Mouse (Mus musculus): ENCODE results near the gene Tnni3k. TPM values are rescaled to one million over a fixed set of nuclear protein-coding genes. Genes with fewer than 3 reads are reported as not detected.

Gene Tnni3k
- polyA plus RNA-seq, 1 experiment from 2014 or later: not detected

DNA sequence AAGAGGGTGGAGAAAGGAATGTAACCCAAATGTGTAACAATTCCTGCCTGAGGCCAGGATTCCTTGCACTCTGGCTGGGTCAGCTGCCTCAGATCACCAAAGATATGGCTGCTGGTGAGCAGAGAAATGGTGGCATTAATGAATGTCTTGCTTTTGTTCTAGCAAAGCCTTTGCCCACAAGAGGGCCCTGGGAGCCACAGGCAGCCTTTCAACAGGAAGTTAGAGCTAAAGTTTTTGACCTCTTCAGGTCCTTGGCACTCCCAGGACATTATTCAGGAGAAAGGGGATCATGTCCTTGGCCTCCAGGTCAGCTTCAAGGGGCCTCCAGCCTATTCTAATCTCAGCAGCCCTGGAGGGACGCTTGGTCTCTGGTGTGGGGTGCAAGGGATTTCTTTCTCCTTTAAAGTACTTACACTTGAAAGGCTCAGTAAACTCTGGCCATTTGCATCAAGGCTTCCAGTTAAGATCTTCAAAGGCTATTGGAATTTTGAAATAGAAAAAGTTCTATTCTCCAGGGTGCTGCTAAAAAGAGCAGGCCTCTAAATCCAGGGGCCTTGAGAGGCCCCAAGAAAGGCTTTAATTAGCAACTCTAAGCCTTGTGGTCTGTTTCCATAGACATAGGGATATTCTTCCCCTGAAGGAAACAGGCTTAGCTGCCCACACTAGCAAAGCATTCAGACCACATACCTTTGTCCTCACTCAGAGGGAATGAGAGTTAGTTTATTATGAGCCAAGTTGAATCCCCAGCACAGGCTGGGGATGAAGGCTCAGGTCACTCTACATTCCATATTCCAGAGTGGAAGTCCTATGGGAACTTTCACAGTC, 16.0 kb downstream of the Tnni3k start:
- H3K4me3 ChIP-seq (replicated peaks): no peak overlapping the region
- 19% methylated on average over 1 of the region's 1 CpGs for WGBS
- H3K36me3 ChIP-seq: no peaks in the 10 kb centered on the region
- no peaks in the 10 kb centered on the region for H3K9me3 ChIP-seq
- H3K9ac ChIP-seq (replicated peaks): no peak overlapping the region
- no peak overlapping the region for H3K4me2 ChIP-seq
- H3K27ac ChIP-seq: no peak overlapping the region
- H3K27me3 ChIP-seq: no peaks in the 10 kb centered on the region
- no peak for ATAC-seq (ENCODE audit: insufficient number of reproducible peaks, insufficient read depth, low FRiP score, low TSS enrichment, low read depth)
- 0 out of 2 replicates have a peak, but pooled peaks cover 6% of the 10 kb centered on the region for H3K4me1 ChIP-seq (replicated peaks)

DNA sequence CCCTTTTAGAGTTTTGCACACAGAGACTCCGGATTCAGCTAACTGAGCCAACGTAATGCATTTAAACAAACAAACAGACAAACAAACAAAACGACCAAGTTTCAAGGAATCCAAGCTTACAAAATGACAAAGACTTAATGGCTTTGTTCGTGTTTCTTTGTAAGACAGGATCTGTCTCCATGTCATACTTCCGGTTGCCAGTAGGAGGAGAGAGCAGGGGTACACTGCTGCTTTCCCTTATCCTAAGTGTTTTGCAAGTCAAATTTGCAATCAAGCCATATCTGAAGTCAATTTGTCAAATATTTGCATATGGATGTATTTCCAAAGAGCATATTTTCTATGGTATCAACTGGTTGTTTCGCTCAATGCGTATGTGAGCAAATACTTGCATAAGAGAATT, 20.9 kb downstream of the Tnni3k start:
- no peaks in the 10 kb centered on the region for H3K27me3 ChIP-seq
- ATAC-seq (ENCODE audit: insufficient number of reproducible peaks, insufficient read depth, low FRiP score, low TSS enrichment, low read depth): no peak
- no peak overlapping the region for H3K4me2 ChIP-seq
- H3K9ac ChIP-seq (replicated peaks): no peak overlapping the region
- 78% methylated on average over 7 of the region's 7 CpGs for WGBS
- H3K9me3 ChIP-seq: no peaks in the 10 kb centered on the region
- no peak overlapping the region for H3K27ac ChIP-seq
- no peak overlapping the region for H3K4me3 ChIP-seq (replicated peaks)
- no peaks in the 10 kb centered on the region for H3K36me3 ChIP-seq
- 0 out of 2 replicates have a peak, but pooled peaks cover 5% of the 10 kb centered on the region for H3K4me1 ChIP-seq (replicated peaks)

DNA sequence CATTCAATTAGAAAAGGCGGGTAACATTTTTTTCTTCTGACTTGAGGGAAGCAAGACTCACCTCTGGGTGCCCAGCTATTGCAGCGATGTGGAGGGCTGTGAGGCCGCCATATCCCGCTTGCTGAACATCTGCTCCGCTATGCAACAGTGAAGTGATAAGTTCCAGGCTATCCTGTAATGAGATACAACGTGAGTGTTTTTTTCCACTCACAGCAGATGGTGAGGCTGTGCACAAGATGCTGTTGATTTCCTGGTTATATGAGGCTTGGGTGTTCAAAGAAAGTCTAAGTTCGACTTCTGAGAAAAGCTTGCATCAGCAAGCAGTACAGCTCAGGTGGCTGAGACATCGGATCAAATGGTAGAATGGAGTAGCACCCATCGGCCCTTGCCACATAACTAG, 25.0 kb downstream of the Tnni3k start:
- Histone ChIP-seq H3K27me3 (no peaks in the 10 kb centered on the region), H3K4me3 (replicated peaks) (no peak overlapping the region), H3K9ac (replicated peaks) (no peak overlapping the region), H3K9me3 (no peaks in the 10 kb centered on the region), H3K27ac (no peak overlapping the region), H3K4me1 (replicated peaks) (0 out of 2 replicates have a peak, but pooled peaks cover 2% of the 10 kb centered on the region), H3K36me3 (no peaks in the 10 kb centered on the region), H3K4me2 (no peak overlapping the region)
- ATAC-seq (ENCODE audit: insufficient number of reproducible peaks, insufficient read depth, low FRiP score, low TSS enrichment, low read depth): no peak
- 85% methylated on average over 9 of the region's 9 CpGs for WGBS

DNA sequence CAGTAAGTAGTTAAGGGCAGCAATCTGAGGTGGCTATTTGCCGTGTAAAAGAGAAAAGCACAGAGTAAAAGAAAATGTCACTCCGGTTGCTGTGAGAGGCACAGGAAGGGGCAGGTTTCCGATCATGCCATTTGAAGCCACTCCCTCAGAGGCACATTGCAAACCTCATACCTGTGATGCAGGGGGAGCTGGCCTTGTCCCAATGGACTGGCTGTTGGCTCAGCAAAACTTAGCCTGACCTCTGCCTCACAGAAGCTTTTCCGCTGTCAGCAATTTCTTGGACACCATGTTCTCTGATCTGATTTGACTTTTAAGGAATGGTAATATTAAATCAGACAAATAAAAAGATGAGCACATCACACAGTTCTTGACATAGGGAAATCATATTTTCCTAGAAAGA, 52.4 kb downstream of the Tnni3k start:
- Histone ChIP-seq H3K9me3 (no peaks in the 10 kb centered on the region), H3K4me2 (no peak overlapping the region), H3K9ac (replicated peaks) (no peak overlapping the region), H3K4me1 (replicated peaks) (no peaks in the 10 kb centered on the region), H3K36me3 (no peaks in the 10 kb centered on the region), H3K27me3 (no peaks in the 10 kb centered on the region), H3K4me3 (replicated peaks) (no peak overlapping the region), H3K27ac (no peak overlapping the region)
- 71% methylated on average over 4 of the region's 4 CpGs for WGBS
- no peak for ATAC-seq (ENCODE audit: insufficient number of reproducible peaks, insufficient read depth, low FRiP score, low TSS enrichment, low read depth)

DNA sequence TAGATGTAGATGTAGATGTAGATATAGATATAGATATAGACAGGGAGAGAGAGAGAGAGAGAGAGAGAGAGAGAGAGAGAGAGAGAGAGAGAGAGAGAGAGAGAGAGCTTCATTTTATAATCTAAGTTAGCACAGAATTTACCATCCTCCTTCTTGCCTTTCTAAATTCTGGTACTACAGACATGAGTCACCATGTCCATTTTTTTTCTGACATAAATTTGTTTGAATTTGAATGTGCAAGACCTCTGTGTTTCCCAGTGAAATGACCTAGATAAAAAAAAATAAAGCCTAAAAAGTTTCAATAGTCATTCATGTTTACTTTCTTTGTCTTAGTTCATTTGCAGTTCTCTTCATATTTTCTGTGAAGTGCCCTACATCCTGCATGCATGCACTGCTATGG, 54.2 kb downstream of the Tnni3k start:
- Histone ChIP-seq H3K9me3 (no peaks in the 10 kb centered on the region), H3K4me3 (replicated peaks) (no peak overlapping the region), H3K27me3 (no peaks in the 10 kb centered on the region), H3K9ac (replicated peaks) (no peak overlapping the region), H3K27ac (no peak overlapping the region), H3K36me3 (no peaks in the 10 kb centered on the region), H3K4me1 (replicated peaks) (no peaks in the 10 kb centered on the region), H3K4me2 (no peak overlapping the region)
- no peak for ATAC-seq (ENCODE audit: insufficient number of reproducible peaks, insufficient read depth, low FRiP score, low TSS enrichment, low read depth)

DNA sequence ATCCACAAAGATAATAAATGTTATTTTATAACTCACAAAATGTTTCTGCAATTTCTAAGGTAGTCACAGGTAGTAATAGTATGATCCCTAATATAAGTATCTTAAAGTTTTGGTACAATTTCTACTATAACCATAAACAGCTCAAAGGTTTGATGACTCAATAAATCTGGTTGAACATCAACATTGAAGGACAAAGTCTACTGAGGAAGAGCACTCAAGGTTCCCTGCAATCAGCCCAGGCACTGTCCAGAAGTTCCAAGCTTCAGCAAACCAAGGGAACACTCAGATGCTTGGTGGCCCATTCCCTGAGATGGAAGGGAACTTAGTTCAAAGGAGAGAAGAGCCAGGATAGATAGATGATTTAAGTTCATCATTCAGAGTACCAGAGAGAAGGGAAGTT, 62.5 kb downstream of the Tnni3k start:
- no peaks in the 10 kb centered on the region for H3K27me3 ChIP-seq
- H3K27ac ChIP-seq: no peak overlapping the region
- H3K4me2 ChIP-seq: no peak overlapping the region
- ATAC-seq (ENCODE audit: insufficient number of reproducible peaks, insufficient read depth, low FRiP score, low TSS enrichment, low read depth): no peak
- no peak overlapping the region for H3K9ac ChIP-seq (replicated peaks)
- H3K4me3 ChIP-seq (replicated peaks): no peak overlapping the region
- H3K4me1 ChIP-seq (replicated peaks): no peaks in the 10 kb centered on the region
- H3K36me3 ChIP-seq: no peaks in the 10 kb centered on the region
- H3K9me3 ChIP-seq: no peaks in the 10 kb centered on the region

DNA sequence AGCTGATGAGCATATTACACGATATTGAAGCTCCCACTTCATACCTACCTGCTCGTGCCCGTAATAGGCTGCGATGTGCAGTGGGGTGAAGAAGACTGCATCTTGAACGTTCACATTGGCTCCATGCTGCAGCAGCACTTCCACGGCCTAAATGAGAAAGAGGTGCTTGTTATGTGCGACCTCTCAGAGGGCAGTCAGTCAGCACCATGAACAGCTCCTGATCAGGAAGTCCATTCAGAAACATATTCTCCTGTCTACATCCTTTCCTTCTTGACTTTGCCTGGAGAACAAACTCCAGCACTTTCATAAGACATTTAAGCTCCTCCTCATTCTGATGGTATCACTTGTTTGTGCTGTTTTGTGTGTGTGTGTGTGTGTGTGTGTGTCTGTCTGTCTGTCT, 76.1 kb downstream of the Tnni3k start:
- Histone ChIP-seq H3K27ac (no peak overlapping the region), H3K4me1 (replicated peaks) (no peaks in the 10 kb centered on the region), H3K9me3 (0 out of 2 replicates have a peak, but pooled peaks cover 2% of the 10 kb centered on the region), H3K9ac (replicated peaks) (no peak overlapping the region), H3K4me2 (no peak overlapping the region), H3K4me3 (replicated peaks) (no peak overlapping the region), H3K36me3 (no peaks in the 10 kb centered on the region), H3K27me3 (no peaks in the 10 kb centered on the region)
- WGBS: 79% methylated on average over 7 of the region's 7 CpGs
- ATAC-seq (ENCODE audit: insufficient number of reproducible peaks, insufficient read depth, low FRiP score, low TSS enrichment, low read depth): no peak

DNA sequence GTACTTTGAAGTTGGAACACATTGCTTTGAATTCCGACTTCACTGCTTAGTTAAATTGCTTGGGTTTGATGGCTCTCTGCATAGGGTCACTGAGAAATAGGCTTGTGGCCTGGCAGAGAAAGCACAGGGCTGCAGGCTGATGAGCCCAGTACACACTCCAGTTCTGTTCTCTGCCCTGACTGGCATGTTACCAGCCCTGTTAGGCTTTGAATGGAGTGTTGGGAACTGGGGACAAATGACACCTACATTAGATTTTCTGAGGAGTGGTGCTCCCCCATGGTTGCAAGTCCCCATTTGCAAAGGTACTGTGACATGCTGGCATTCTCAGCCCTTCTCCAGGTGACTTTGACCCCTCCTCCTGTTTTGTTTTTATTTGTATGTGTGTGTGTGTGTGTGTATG, 83.6 kb downstream of the Tnni3k start:
- H3K4me1 ChIP-seq (replicated peaks): no peaks in the 10 kb centered on the region
- no peak for ATAC-seq (ENCODE audit: insufficient number of reproducible peaks, insufficient read depth, low FRiP score, low TSS enrichment, low read depth)
- H3K36me3 ChIP-seq: no peaks in the 10 kb centered on the region
- H3K27me3 ChIP-seq: no peaks in the 10 kb centered on the region
- no peak overlapping the region for H3K4me3 ChIP-seq (replicated peaks)
- no peaks in the 10 kb centered on the region for H3K9me3 ChIP-seq
- 71% methylated on average over 1 of the region's 1 CpGs for WGBS
- H3K9ac ChIP-seq (replicated peaks): no peak overlapping the region
- H3K4me2 ChIP-seq: no peak overlapping the region
- H3K27ac ChIP-seq: no peak overlapping the region

DNA sequence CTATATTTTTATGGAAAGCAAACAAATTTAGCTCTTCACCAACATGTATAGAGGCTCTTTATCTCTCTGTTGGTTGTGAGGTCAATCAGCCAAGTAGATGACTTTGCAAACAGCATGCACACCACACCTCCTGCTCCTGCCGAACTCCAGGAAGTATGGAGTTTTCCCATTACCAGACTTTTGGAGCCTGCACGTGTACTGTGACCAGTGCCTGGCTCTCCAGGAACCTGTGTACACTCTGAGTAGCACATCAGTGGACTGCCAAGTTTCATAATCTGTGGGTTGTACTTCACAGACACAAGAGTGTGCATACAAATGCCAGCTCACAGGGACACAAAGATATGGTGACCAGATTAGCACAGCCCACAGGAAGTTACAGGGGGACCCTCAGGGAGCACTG, 84.2 kb downstream of the Tnni3k start:
- Histone ChIP-seq H3K4me1 (replicated peaks) (no peaks in the 10 kb centered on the region), H3K36me3 (no peaks in the 10 kb centered on the region), H3K9ac (replicated peaks) (no peak overlapping the region), H3K4me2 (no peak overlapping the region), H3K27ac (no peak overlapping the region), H3K4me3 (replicated peaks) (no peak overlapping the region), H3K27me3 (no peaks in the 10 kb centered on the region), H3K9me3 (no peaks in the 10 kb centered on the region)
- 79% methylated on average over 2 of the region's 2 CpGs for WGBS
- no peak for ATAC-seq (ENCODE audit: insufficient number of reproducible peaks, insufficient read depth, low FRiP score, low TSS enrichment, low read depth)

DNA sequence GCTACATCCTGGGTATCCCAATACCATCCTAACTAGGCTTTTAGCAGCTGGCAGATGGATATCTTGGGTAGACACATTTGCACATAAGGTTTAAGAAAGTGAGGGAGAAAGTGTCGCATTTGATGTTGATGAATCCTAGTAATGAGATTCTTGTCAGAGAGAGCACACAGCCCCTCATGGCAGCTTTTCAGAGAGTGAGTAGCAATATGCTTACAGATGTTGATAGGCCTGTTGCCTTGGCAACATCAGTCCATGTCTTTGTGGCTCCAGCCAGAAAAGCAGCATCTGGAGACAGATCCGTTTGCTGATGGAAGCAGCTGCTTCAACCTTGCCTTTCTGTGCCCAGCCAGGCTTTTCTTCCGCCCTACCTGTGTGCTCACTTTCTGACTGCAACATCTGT, 93.9 kb downstream of the Tnni3k start:
- H3K4me3 ChIP-seq (replicated peaks): no peak overlapping the region
- H3K27me3 ChIP-seq: no peaks in the 10 kb centered on the region
- no peaks in the 10 kb centered on the region for H3K4me1 ChIP-seq (replicated peaks)
- 73% methylated on average over 3 of the region's 3 CpGs for WGBS
- H3K9me3 ChIP-seq: no peaks in the 10 kb centered on the region
- H3K9ac ChIP-seq (replicated peaks): no peak overlapping the region
- H3K36me3 ChIP-seq: no peaks in the 10 kb centered on the region
- no peak overlapping the region for H3K27ac ChIP-seq
- no peak overlapping the region for H3K4me2 ChIP-seq
- no peak for ATAC-seq (ENCODE audit: insufficient number of reproducible peaks, insufficient read depth, low FRiP score, low TSS enrichment, low read depth)

DNA sequence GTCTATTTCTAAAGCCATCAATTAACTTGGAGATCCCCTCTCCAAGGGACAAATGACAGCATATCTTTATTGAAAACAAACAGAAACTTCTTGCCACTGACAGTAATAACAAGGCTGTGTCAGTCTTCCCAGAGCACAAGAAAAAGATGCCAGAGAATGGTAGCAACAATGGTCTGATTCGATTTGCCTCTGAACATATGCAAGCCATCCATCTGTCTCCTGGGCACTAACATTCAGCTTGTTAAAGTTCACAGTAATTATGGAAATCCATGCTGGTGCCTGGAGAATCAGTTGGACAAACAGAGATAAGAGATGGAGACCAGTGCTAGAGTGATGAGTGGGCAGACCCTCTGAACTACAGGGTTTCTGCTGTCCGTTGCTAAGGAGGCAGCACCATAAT, 102.1 kb downstream of the Tnni3k start:
- H3K4me2 ChIP-seq: no peak overlapping the region
- no peaks in the 10 kb centered on the region for H3K4me1 ChIP-seq (replicated peaks)
- no peaks in the 10 kb centered on the region for H3K36me3 ChIP-seq
- H3K4me3 ChIP-seq (replicated peaks): no peak overlapping the region
- no peak overlapping the region for H3K9ac ChIP-seq (replicated peaks)
- WGBS: 85% methylated on average over 2 of the region's 2 CpGs
- ATAC-seq (ENCODE audit: insufficient number of reproducible peaks, insufficient read depth, low FRiP score, low TSS enrichment, low read depth): no peak
- H3K9me3 ChIP-seq: no peaks in the 10 kb centered on the region
- no peak overlapping the region for H3K27ac ChIP-seq
- no peaks in the 10 kb centered on the region for H3K27me3 ChIP-seq

DNA sequence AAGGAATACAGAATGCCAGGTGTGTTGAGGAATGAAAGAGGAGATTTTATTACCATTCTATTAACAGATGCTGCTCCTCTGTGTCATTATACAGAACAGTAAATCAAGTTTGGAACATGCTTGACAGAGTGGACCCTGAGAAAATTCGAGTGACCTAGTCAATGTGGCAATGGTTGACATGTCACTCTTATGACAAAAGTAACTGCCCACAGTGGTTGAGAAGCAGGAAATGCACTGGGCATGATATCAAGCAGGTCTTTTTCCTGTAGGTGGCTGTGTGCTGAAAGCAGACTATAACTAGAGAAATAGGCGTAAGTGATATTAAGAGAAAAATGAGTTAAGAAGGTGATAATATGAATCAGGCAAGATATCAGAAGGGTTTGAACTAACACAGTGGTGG, 105.7 kb downstream of the Tnni3k start:
- no peak for ATAC-seq (ENCODE audit: insufficient number of reproducible peaks, insufficient read depth, low FRiP score, low TSS enrichment, low read depth)
- Histone ChIP-seq H3K9ac (replicated peaks) (no peak overlapping the region), H3K4me1 (replicated peaks) (no peaks in the 10 kb centered on the region), H3K36me3 (no peaks in the 10 kb centered on the region), H3K4me2 (no peak overlapping the region), H3K27me3 (no peaks in the 10 kb centered on the region), H3K9me3 (no peaks in the 10 kb centered on the region), H3K27ac (no peak overlapping the region), H3K4me3 (replicated peaks) (no peak overlapping the region)
- WGBS: 71% methylated on average over 2 of the region's 2 CpGs
